Mouse (Mus musculus) frontal cortex, postnatal 10 days (tissue): ENCODE measurements at regions not wholly inside any gene's neighbourhood (a gene's known extent, or its start where the extent isn't known, plus 50 kb on each side); places are given as distances from the start of the nearest gene placed in this dataset.

ENCODE experiments used
- DNase-seq, 2 experiments: peaks; one replicate each; pipeline ENCODE4 v3.0.0; 2022; ENCODE audit warnings: low spot score in 2 of 2, mixed read lengths in 1 of 2

GRCm38 (mm10) chr7:142835319-142835718 is 92.1 kb upstream of the Ins2 start:
- no peak for DNase-seq

- no peak for DNase-seq
Observed at GRCm38 (mm10) chr7:142830969-142831673, 87.9 kb upstream of the Ins2 start.

GRCm38 (mm10) chr7:142810711-142811110 is 67.5 kb upstream of the Ins2 start:
- DNase-seq: no peak

DNA sequence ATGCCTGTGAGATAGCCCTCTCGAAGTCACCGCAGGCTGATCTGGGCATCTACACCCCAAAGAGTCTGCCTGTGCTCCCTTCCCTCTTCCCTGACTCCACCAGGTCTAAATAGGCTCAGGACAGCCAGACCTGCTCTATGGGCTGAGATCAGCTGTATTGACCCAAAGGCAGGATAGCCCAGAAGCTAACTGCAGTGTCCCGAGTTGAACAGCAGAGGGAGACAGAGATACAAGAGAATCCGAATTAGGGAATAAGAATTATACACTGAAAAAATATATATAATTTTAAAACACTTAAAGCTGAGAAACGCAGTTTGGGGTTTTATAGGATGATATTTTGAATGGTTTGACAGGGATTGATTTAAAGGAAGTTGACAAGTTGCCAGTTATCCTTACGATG is 56.2 kb upstream of the Ins2 start:
- DNase-seq: peak in 1 of 2 experiments; percentile 21

DNA sequence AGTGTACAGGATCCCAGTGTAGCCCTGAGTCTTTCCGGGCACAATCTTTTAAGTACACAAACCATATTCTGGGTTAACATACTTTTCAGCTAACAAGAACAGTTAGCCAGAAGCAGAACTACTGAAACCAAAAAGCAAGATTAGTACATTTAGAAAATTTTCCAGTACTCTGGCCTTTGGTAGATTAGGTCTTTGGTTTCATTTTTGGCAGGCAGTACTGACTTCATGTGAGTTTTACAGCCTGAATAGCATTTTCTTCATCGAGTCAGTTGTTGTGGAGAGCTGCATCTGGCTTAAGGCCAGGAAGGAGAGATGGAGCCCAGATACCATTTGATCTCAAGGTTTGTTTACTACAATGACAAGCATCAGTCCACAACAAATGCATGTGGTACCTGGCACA is 51.3 kb upstream of the Ins2 start:
- no peak for DNase-seq
